In genomic region chr9:42349791-42350190, GRCm38 (mm10) we compare ENCODE assay signal across 33 mouse cellular contexts. TPM values are rescaled to one million over a fixed set of nuclear protein-coding genes. Genes with fewer than 3 reads are reported as not detected.
DNase-seq lines count a peak whose midpoint lies in the region; ATAC-seq and TF ChIP-seq lines count a peak whose summit lies in the region.
"Had no signal": no experiment of that assay in that cellular context is flagged by ENCODE, and none has a peak within 500 bp of the region (broad histone marks: within the 10 kb centered on the region; RNA-seq: fewer than 3 reads in every experiment).

No protein-coding gene starts in this region.

- ATAC-seq in hindbrain, embryonic 14.5 days (ENCODE audit: low FRiP score): no peak
- no peak for ATAC-seq in hindbrain, embryonic 16.5 days
- ATAC-seq in midbrain, embryonic 13.5 days: no peak
- no peak for ATAC-seq in midbrain, embryonic 16.5 days
- ATAC-seq in hindbrain, postnatal 0 days: no peak
- ATAC-seq: activated CD4-positive, CD25-positive, alpha-beta regulatory T cell, adult 4 months; forebrain, embryonic 16.5 days; inflammation-experienced regulatory T-cells, adult 6 months; liver, embryonic 12.5 days had no signal

- H3K4me2 ChIP-seq in hindbrain, embryonic 14.5 days (replicated peaks): no peak overlapping the region
- H3K4me2 ChIP-seq in hindbrain, embryonic 16.5 days (ENCODE audit: low read length): no peak overlapping the region
- H3K4me2 ChIP-seq in midbrain, embryonic 13.5 days (replicated peaks): no peak overlapping the region
- H3K4me2 ChIP-seq in midbrain, embryonic 16.5 days (ENCODE audit: low read length): no peak overlapping the region
- no peak overlapping the region for H3K4me2 ChIP-seq in hindbrain, postnatal 0 days (ENCODE audit: low read depth, low read length)
- H3K4me2 ChIP-seq: embryonic facial prominence, embryonic 12.5 days; heart, embryonic 11.5 days; limb, embryonic 12.5 days; liver, embryonic 12.5 days had no signal

- no peaks in the 10 kb centered on the region for H3K9me3 ChIP-seq in hindbrain, embryonic 14.5 days (ENCODE audit: control insufficient read depth, low read length)
- no peaks in the 10 kb centered on the region for H3K9me3 ChIP-seq in hindbrain, embryonic 16.5 days (ENCODE audit: control insufficient read depth, low read length)
- no peaks in the 10 kb centered on the region for H3K9me3 ChIP-seq in midbrain, embryonic 13.5 days
- H3K9me3 ChIP-seq in midbrain, embryonic 16.5 days (replicated peaks; ENCODE audit: control insufficient read depth, low read length, poor library complexity, severe bottlenecking): no peaks in the 10 kb centered on the region
- no peaks in the 10 kb centered on the region for H3K9me3 ChIP-seq in hindbrain, postnatal 0 days (ENCODE audit: low read length)
- H3K9me3 ChIP-seq: embryonic facial prominence, embryonic 12.5 days; limb, embryonic 12.5 days; liver, embryonic 12.5 days had no signal

- peak; percentile 52 for DNase-seq in hindbrain, embryonic 14.5 days (ENCODE audit: low spot score)
- DNase-seq in hindbrain, postnatal 0 days (ENCODE audit: low spot score): peak; percentile 52
- DNase-seq in retina, embryonic 14.5 days (ENCODE audit: low spot score): peak; percentile 68
- no peak for DNase-seq in urinary bladder, postnatal 10 days (ENCODE audit: low spot score)
- DNase-seq: adrenal gland, adult 8-10 months; B cell, adult 2 months; cerebellum, adult 9-10 months; embryo, embryonic 11 days; gastrocnemius, adult 2 months; gastrocnemius, postnatal 36 days; heart, adult 18-20 months; heart, postnatal 36 days; kidney, adult 11 months; kidney, postnatal 14 days; layer of hippocampus, adult 9-11 months; lung, adult 2 months; lung, postnatal 10 days; right cerebral cortex, postnatal 4 days; thymus, adult 2 months; thymus, postnatal 36 days had no signal

- H3K27ac ChIP-seq in hindbrain, embryonic 14.5 days: peak overlapping the region; percentile 35; the same call in 1 of the 2 replicates
- no peak overlapping the region for H3K27ac ChIP-seq in hindbrain, embryonic 16.5 days (ENCODE audit: low read depth, low read length)
- H3K27ac ChIP-seq in midbrain, embryonic 13.5 days: 0 out of 2 replicates have a peak overlapping the region, but pooled peaks have one; percentile 11
- no peak overlapping the region for H3K27ac ChIP-seq in midbrain, embryonic 16.5 days (ENCODE audit: low read length)
- H3K27ac ChIP-seq in hindbrain, postnatal 0 days: peak overlapping the region; percentile 16; the same call in 1 of the 2 replicates
- H3K27ac ChIP-seq: embryonic facial prominence, embryonic 12.5 days; gastrocnemius, adult 2 months; limb, embryonic 12.5 days; liver, embryonic 12.5 days; macrophage; stomach, postnatal 0 days had no signal

- H3K9ac ChIP-seq in hindbrain, embryonic 14.5 days: no peak overlapping the region
- no peak overlapping the region for H3K9ac ChIP-seq in hindbrain, embryonic 16.5 days (ENCODE audit: low read depth, low read length)
- H3K9ac ChIP-seq in midbrain, embryonic 13.5 days (replicated peaks): 0 out of 2 replicates have a peak overlapping the region, but pooled peaks have one; percentile 4
- no peak overlapping the region for H3K9ac ChIP-seq in midbrain, embryonic 16.5 days (ENCODE audit: low read depth, low read length)
- no peak overlapping the region for H3K9ac ChIP-seq in hindbrain, postnatal 0 days (replicated peaks; ENCODE audit: low read length)
- H3K9ac ChIP-seq: embryonic facial prominence, embryonic 12.5 days; limb, embryonic 12.5 days; liver, embryonic 12.5 days had no signal

- no peak for TF ChIP-seq CTCF in hindbrain, postnatal 0 days (IDR thresholded peaks at IDR 0.05; ENCODE audit: low read depth)

- H3K27me3 ChIP-seq in hindbrain, embryonic 14.5 days (ENCODE audit: control insufficient read depth, insufficient read depth, low read length): no peaks in the 10 kb centered on the region
- no peaks in the 10 kb centered on the region for H3K27me3 ChIP-seq in hindbrain, embryonic 16.5 days (replicated peaks; ENCODE audit: control insufficient read depth, insufficient read depth, low read length)
- H3K27me3 ChIP-seq in midbrain, embryonic 13.5 days: peaks cover 4% of the 10 kb centered on the region; the same call in 1 of the 2 replicates
- H3K27me3 ChIP-seq in midbrain, embryonic 16.5 days (ENCODE audit: control insufficient read depth, insufficient read depth, low read depth, low read length): no peaks in the 10 kb centered on the region
- H3K27me3 ChIP-seq in hindbrain, postnatal 0 days (ENCODE audit: insufficient read depth, low read length): no peaks in the 10 kb centered on the region
- H3K27me3 ChIP-seq: limb, embryonic 12.5 days had no signal

- 29% methylated on average over 7 of the region's 7 CpGs for WGBS in hindbrain, embryonic 14.5 days
- WGBS in hindbrain, embryonic 16.5 days: 27% methylated on average over 7 of the region's 7 CpGs
- WGBS in midbrain, embryonic 13.5 days: 37% methylated on average over 7 of the region's 7 CpGs
- WGBS in midbrain, embryonic 16.5 days: 30% methylated on average over 7 of the region's 7 CpGs
- 27% methylated on average over 7 of the region's 7 CpGs for WGBS in hindbrain, postnatal 0 days

- H3K4me3 ChIP-seq in hindbrain, embryonic 14.5 days (replicated peaks; ENCODE audit: low read length): no peak overlapping the region
- H3K4me3 ChIP-seq in hindbrain, embryonic 16.5 days (ENCODE audit: low read length): no peak overlapping the region
- H3K4me3 ChIP-seq in midbrain, embryonic 13.5 days (replicated peaks): no peak overlapping the region
- H3K4me3 ChIP-seq in midbrain, embryonic 16.5 days (ENCODE audit: low read depth, low read length): no peak overlapping the region
- H3K4me3 ChIP-seq in hindbrain, postnatal 0 days (ENCODE audit: low read length): no peak overlapping the region
- H3K4me3 ChIP-seq: embryonic facial prominence, embryonic 12.5 days; gastrocnemius, adult 2 months; limb, embryonic 12.5 days; liver, embryonic 12.5 days; myocyte had no signal

- H3K36me3 ChIP-seq in hindbrain, embryonic 14.5 days (replicated peaks; ENCODE audit: control insufficient read depth, insufficient read depth): no peaks in the 10 kb centered on the region
- H3K36me3 ChIP-seq in hindbrain, embryonic 16.5 days (ENCODE audit: control insufficient read depth, insufficient read depth, low read length): no peaks in the 10 kb centered on the region
- no peaks in the 10 kb centered on the region for H3K36me3 ChIP-seq in midbrain, embryonic 13.5 days
- H3K36me3 ChIP-seq in midbrain, embryonic 16.5 days (ENCODE audit: control insufficient read depth, insufficient read depth, low read length): no peaks in the 10 kb centered on the region
- no peaks in the 10 kb centered on the region for H3K36me3 ChIP-seq in hindbrain, postnatal 0 days (ENCODE audit: insufficient read depth, low read length)
- H3K36me3 ChIP-seq: embryonic facial prominence, embryonic 12.5 days; limb, embryonic 12.5 days; liver, embryonic 12.5 days had no signal

- H3K4me1 ChIP-seq in hindbrain, embryonic 14.5 days (replicated peaks; ENCODE audit: control insufficient read depth, insufficient read depth, low read length): peaks cover 13% of the 10 kb centered on the region
- peaks cover 10% of the 10 kb centered on the region for H3K4me1 ChIP-seq in hindbrain, embryonic 16.5 days (ENCODE audit: control insufficient read depth, insufficient read depth, low read depth, low read length)
- H3K4me1 ChIP-seq in midbrain, embryonic 13.5 days (replicated peaks): peaks cover 18% of the 10 kb centered on the region
- 0 out of 2 replicates have a peak, but pooled peaks cover 2% of the 10 kb centered on the region for H3K4me1 ChIP-seq in midbrain, embryonic 16.5 days (ENCODE audit: control insufficient read depth, insufficient read depth, low read length)
- H3K4me1 ChIP-seq in hindbrain, postnatal 0 days (ENCODE audit: insufficient read depth, low read length): 0 out of 2 replicates have a peak, but pooled peaks cover 4% of the 10 kb centered on the region
- H3K4me1 ChIP-seq: embryonic facial prominence, embryonic 12.5 days; liver, embryonic 12.5 days had no signal

RNA-seq across cellular contexts. Expression of gene Tecta, which starts 49.9 kb away (rescaled TPM):
- 0.63 and 0.72 TPM in 2 replicates for polyA plus RNA-seq in hindbrain, embryonic 14.5 days (2014; fragmentation: Nextera tagmentation; extraction: Ambion mirVana)
- 0.41 and 0.43 TPM in 2 replicates for polyA plus RNA-seq in hindbrain, embryonic 16.5 days (2015; fragmentation: Nextera tagmentation; extraction: Ambion mirVana)
- polyA plus RNA-seq in midbrain, embryonic 13.5 days (2015; fragmentation: Nextera tagmentation; extraction: Ambion mirVana): 0.27 and 0.34 TPM in 2 replicates
- 0.57 and 0.87 TPM in 2 replicates for polyA plus RNA-seq in midbrain, embryonic 16.5 days (2015; fragmentation: Nextera tagmentation; extraction: Ambion mirVana)
- 0.16 and 0.43 TPM in 2 replicates for total RNA-seq in hindbrain, postnatal 0 days (2014; rRNA removed)
- polyA plus RNA-seq in hindbrain, postnatal 0 days (2015; fragmentation: Nextera tagmentation; extraction: Ambion mirVana): 0.39 and 0.43 TPM in 2 replicates
- total RNA-seq: heart, adult 18-20 months; heart, postnatal 36 days had no signal
- polyA plus RNA-seq: activated CD4-positive, CD25-positive, alpha-beta regulatory T cell, adult 4 months; inflammation-experienced regulatory T-cells, adult 6 months; macrophage had no signal

Comparison
In these comparisons a context has a peak if more than half of its experiments do, and no peak if none do; other contexts are left out.
1. H3K27ac ChIP-seq: peak in hindbrain, embryonic 14.5 days (single experiment), midbrain, embryonic 13.5 days (single experiment) and hindbrain, postnatal 0 days (single experiment); none in hindbrain, embryonic 16.5 days (single experiment) and midbrain, embryonic 16.5 days (single experiment).